ENCODE assay signal across 28 mouse cellular contexts in the genomic region with DNA sequence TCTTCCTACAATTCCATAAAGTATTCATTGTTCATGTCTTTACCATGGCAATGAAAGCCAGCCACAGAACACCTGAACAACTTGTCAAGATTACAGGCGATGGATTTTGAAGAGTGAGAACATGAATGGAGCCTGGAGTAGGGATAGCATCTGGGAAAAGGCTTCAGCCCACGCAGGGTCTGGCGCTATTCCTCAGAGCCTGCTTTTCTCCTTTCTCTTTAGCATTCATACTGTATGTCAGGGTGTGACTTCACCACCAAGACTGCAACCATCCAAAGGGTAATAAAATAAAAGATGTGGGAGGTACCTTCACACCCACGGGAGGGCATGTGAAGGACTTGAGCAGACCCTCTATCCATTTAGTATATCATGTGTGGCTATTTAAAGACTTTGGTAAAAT.
DNase-seq lines count a peak whose midpoint lies in the region; ATAC-seq and TF ChIP-seq lines count a peak whose summit lies in the region.
"Had no signal": no experiment of that assay in that cellular context is flagged by ENCODE, and none has a peak within 500 bp of the region (broad histone marks: within the 10 kb centered on the region; RNA-seq: fewer than 3 reads in every experiment).

No protein-coding gene starts in this region.

- H3K4me2 ChIP-seq in stomach, postnatal 0 days (replicated peaks; ENCODE audit: low read depth), result no peak overlapping the region
- no peak overlapping the region for H3K4me2 ChIP-seq in kidney, embryonic 15.5 days
- H3K4me2 ChIP-seq: embryonic facial prominence, embryonic 15.5 days; forebrain, embryonic 15.5 days; hindbrain, embryonic 14.5 days; limb, embryonic 12.5 days; liver, embryonic 11.5 days; midbrain, embryonic 12.5 days had no signal

- TF ChIP-seq CTCF in stomach, postnatal 0 days (IDR thresholded peaks at IDR 0.05; ENCODE audit: low read depth), result no peak

- ATAC-seq in stomach, postnatal 0 days (ENCODE audit: low FRiP score, low TSS enrichment), result no peak
- ATAC-seq in kidney, embryonic 15.5 days (replicated peaks; ENCODE audit: low FRiP score), result no peak
- ATAC-seq: forebrain, embryonic 15.5 days; Patski had no signal

- 85% methylated on average over 4 of the region's 4 CpGs for WGBS in stomach, postnatal 0 days
- WGBS in kidney, embryonic 15.5 days, result 85% methylated on average over 4 of the region's 4 CpGs

- H3K27ac ChIP-seq in stomach, postnatal 0 days (replicated peaks), result no peak overlapping the region
- H3K27ac ChIP-seq in kidney, embryonic 15.5 days, result no peak overlapping the region
- H3K27ac ChIP-seq: embryonic facial prominence, embryonic 15.5 days; forebrain, embryonic 15.5 days; heart, embryonic 10.5 days; hindbrain, embryonic 14.5 days; left cerebral cortex, adult 2 months; limb, embryonic 12.5 days; midbrain, embryonic 12.5 days had no signal

- no peaks in the 10 kb centered on the region for H3K4me1 ChIP-seq in stomach, postnatal 0 days (replicated peaks; ENCODE audit: control insufficient read depth, insufficient read depth)
- no peaks in the 10 kb centered on the region for H3K4me1 ChIP-seq in kidney, embryonic 15.5 days
- H3K4me1 ChIP-seq: embryonic facial prominence, embryonic 15.5 days; forebrain, embryonic 15.5 days; limb, embryonic 12.5 days; midbrain, embryonic 12.5 days had no signal

- peak; percentile 13 to 21 for DNase-seq in layer of hippocampus, adult 8-10 months (ENCODE audit: low spot score in 2 of 2)
- DNase-seq in layer of hippocampus, postnatal 10 days (ENCODE audit: low spot score in 2 of 2), result no peak
- DNase-seq in brain, adult 2 months (ENCODE audit: low read depth, low spot score), result peak; percentile 59
- peak; percentile 26 for DNase-seq in layer of hippocampus, adult 9-10 months (ENCODE audit: low spot score)
- DNase-seq in right cerebral cortex, postnatal 14 days, result peak; percentile 9
- no peak for DNase-seq in stomach, postnatal 0 days (ENCODE audit: low spot score)
- DNase-seq: adrenal gland, postnatal 36 days; B cell, adult 2 months; cerebellum, adult 11 months; cerebellum, adult 9-11 months; heart, postnatal 4 days; kidney, adult 2 months; kidney, postnatal 14 days; lung, adult 18-20 months; lung, postnatal 10 days; thymus, postnatal 14 days had no signal

- H3K27me3 ChIP-seq in stomach, postnatal 0 days (ENCODE audit: control insufficient read depth, insufficient read depth, low read length), result no peaks in the 10 kb centered on the region
- H3K27me3 ChIP-seq in kidney, embryonic 15.5 days, result no peaks in the 10 kb centered on the region
- H3K27me3 ChIP-seq: CH12.LX; embryonic facial prominence, embryonic 15.5 days; forebrain, embryonic 15.5 days; limb, embryonic 12.5 days; midbrain, embryonic 12.5 days; Patski had no signal

- no peaks in the 10 kb centered on the region for H3K9me3 ChIP-seq in stomach, postnatal 0 days (ENCODE audit: control insufficient read depth, low read length)
- H3K9me3 ChIP-seq in kidney, embryonic 15.5 days (replicated peaks), result no peaks in the 10 kb centered on the region
- H3K9me3 ChIP-seq: embryonic facial prominence, embryonic 15.5 days; forebrain, embryonic 15.5 days; G1E; heart, embryonic 10.5 days; limb, embryonic 12.5 days; midbrain, embryonic 12.5 days had no signal

- H3K4me3 ChIP-seq in stomach, postnatal 0 days (ENCODE audit: low read depth, low read length), result no peak overlapping the region
- H3K4me3 ChIP-seq in kidney, embryonic 15.5 days (replicated peaks), result no peak overlapping the region
- H3K4me3 ChIP-seq: embryonic facial prominence, embryonic 15.5 days; forebrain, embryonic 15.5 days; heart, embryonic 10.5 days; left cerebral cortex, adult 2 months; limb, embryonic 12.5 days; midbrain, embryonic 12.5 days had no signal

- H3K9ac ChIP-seq in stomach, postnatal 0 days (ENCODE audit: low read length), result no peak overlapping the region
- H3K9ac ChIP-seq in kidney, embryonic 15.5 days, result no peak overlapping the region
- H3K9ac ChIP-seq: embryonic facial prominence, embryonic 15.5 days; forebrain, embryonic 15.5 days; hindbrain, embryonic 14.5 days; limb, embryonic 12.5 days; midbrain, embryonic 12.5 days had no signal

- H3K36me3 ChIP-seq in stomach, postnatal 0 days (ENCODE audit: control insufficient read depth, insufficient read depth, low read length), result no peaks in the 10 kb centered on the region
- H3K36me3 ChIP-seq in kidney, embryonic 15.5 days, result no peaks in the 10 kb centered on the region
- H3K36me3 ChIP-seq: embryonic facial prominence, embryonic 15.5 days; forebrain, embryonic 15.5 days; G1E; heart, embryonic 10.5 days; limb, embryonic 12.5 days; midbrain, embryonic 12.5 days had no signal

- TF ChIP-seq EP300 in stomach, postnatal 0 days (optimal IDR thresholded peaks at IDR 0.05), result no peak

Comparison
In these comparisons a context has a peak if more than half of its experiments do, and no peak if none do; other contexts are left out.
1. DNase-seq: peak in layer of hippocampus, adult 8-10 months (2 of 2), brain, adult 2 months (single experiment), layer of hippocampus, adult 9-10 months (single experiment) and right cerebral cortex, postnatal 14 days (single experiment); none in layer of hippocampus, postnatal 10 days (0 of 2) and stomach, postnatal 0 days (single experiment).